Mouse (Mus musculus) heart, adult 2 months (tissue): ENCODE results near the gene Dcps. TPM values are rescaled to one million over a fixed set of nuclear protein-coding genes. Genes with fewer than 3 reads are reported as not detected.
"Not testable (repeated sequence)": the region's sequence is repeated elsewhere in the genome, so short reads cannot be mapped to it uniquely, and the experiment has no call there.

Experiments
- DNase-seq, 2 experiments: peaks; one replicate each; pipeline ENCODE4 v3.0.0; 2021
- H3K27ac ChIP-seq: fragments of 200-600 bp; 2 replicates; pipeline ENCODE4 v1.8.1; 2022
- H3K27me3 ChIP-seq: fragments of 200-500 bp; 2 replicates; pipeline ENCODE4 v1.6.1; 2012; ENCODE audit warnings: mild to moderate bottlenecking, low read length, inconsistent platforms, mixed read lengths; ENCODE audit not compliant: control insufficient read depth, insufficient read depth
- H3K36me3 ChIP-seq: fragments of 200-500 bp; 2 replicates; pipeline ENCODE4 v1.6.1; 2012; ENCODE audit warnings: low read length, inconsistent platforms; ENCODE audit not compliant: control insufficient read depth, insufficient read depth
- H3K4me1 ChIP-seq: fragments of 200-500 bp; 2 replicates; pipeline ENCODE4 v1.6.1; 2011; ENCODE audit warnings: low read length; ENCODE audit not compliant: control insufficient read depth, insufficient read depth
- H3K4me3 ChIP-seq: fragments of 200-600 bp; 2 replicates; pipeline ENCODE4 v1.8.1; 2022
- H3K79me2 ChIP-seq: fragments of 200-500 bp; replicated peaks from 2 replicates; pipeline ENCODE4 v1.6.1; 2012; ENCODE audit warnings: mild to moderate bottlenecking, inconsistent platforms, low read length, moderate library complexity, mixed read lengths; ENCODE audit not compliant: control insufficient read depth, insufficient read depth
- H3K9ac ChIP-seq: fragments of 200-500 bp; 2 replicates; pipeline ENCODE4 v1.6.1; 2012; ENCODE audit warnings: low read depth, mild to moderate bottlenecking, control low read depth, inconsistent platforms, low read length, mixed read lengths
- CTCF ChIP-seq: fragments of 200-600 bp; IDR thresholded peaks from 2 replicates; pipeline ENCODE4 v1.8.1; 2022; ENCODE audit warnings: antibody characterized with exemption, mild to moderate bottlenecking, moderate library complexity
- EP300 ChIP-seq: fragments of 200-500 bp; IDR thresholded peaks from 2 replicates; pipeline ENCODE4 v1.6.1; 2011; ENCODE audit warnings: low read depth, low read length, control low read depth; ENCODE audit not compliant: insufficient read depth
- POLR2A ChIP-seq: fragments of 200-500 bp; IDR thresholded peaks from 2 replicates; pipeline ENCODE4 v1.6.1; 2011; ENCODE audit warnings: mild to moderate bottlenecking, low read depth, low read length, control low read depth; ENCODE audit not compliant: insufficient read depth
- WGBS: fragments of 180-500 bp; shearing (Covaris S2); methylation state at CpG from one replicate; pipeline ENCODE4 v1.1.7; 2018; 5-methylcytosine and 5-hydroxymethylcytosine counted together
- intact Hi-C: fragments of 180-260 bp; cut with DNase I; formaldehyde crosslinking; loops from one replicate; pipeline ENCODE4 v1.15.1; 2025
- polyA plus RNA-seq: library from polyadenylated mRNA; depleted of rRNA; stranded (reverse); fragments of >200 nt; gene quantifications from 2 replicates; pipeline ENCODE4 v1.2.3, GENCODE M21; 2012
- total RNA-seq, 2 experiments: library from RNA; stranded (reverse); gene quantifications; 2 replicates each; pipeline ENCODE4 v1.2.3; 2021

The Dcps gene
- total and polyA plus RNA-seq, 3 experiments = 14.4 to 21.3 (median 15.1) TPM

DNA sequence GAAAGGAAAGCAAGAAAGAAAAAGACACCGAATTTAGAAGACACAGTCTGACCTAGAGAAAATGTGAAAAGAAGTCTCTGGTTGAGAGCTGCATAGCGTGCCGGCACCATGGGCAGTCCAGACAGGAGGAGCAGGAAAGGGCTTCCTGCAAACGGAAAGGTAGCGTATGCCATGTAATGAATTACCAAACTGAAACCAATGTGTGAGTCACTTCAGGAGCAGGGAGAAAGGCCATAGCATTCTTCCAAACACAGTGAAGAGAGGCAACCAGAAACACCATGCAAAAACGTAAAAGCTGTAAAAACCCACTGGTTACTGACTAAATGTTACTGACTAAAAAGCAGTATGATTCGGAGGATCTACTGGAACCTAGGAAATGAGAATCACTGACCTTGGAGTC is 14.1 kb downstream of the Dcps start:
- DNase-seq = no peak
- Histone ChIP-seq H3K27me3 (no peaks in the 10 kb centered on the region), H3K4me1 (peaks cover 18% of the 10 kb centered on the region), H3K4me3 (no peak overlapping the region), H3K27ac (no peak overlapping the region; the same call in 1 of the 2 replicates), H3K9ac (no peak overlapping the region), H3K36me3 (no peaks in the 10 kb centered on the region; the same call in 1 of the 2 replicates), H3K79me2 (no peaks in the 10 kb centered on the region; the same call in 1 of the 2 replicates)
- intact Hi-C loops = loop anchor here (1.0 to 10.0 kb wide), 3 partner anchors 29 to 297 kb away; no protein-coding TSS in a partner anchor
- WGBS = 76% methylated on average over 7 of the region's 7 CpGs
- no peak for TF ChIP-seq EP300
- TF ChIP-seq POLR2A = no peak
- TF ChIP-seq CTCF = no peak

- H3K79me2 ChIP-seq = no peaks in the 10 kb centered on the region; the same call in 1 of the 2 replicates
- H3K36me3 ChIP-seq = no peaks in the 10 kb centered on the region; the same call in 1 of the 2 replicates
- no peak overlapping the region for H3K9ac ChIP-seq
- intact Hi-C loops = loop anchor here (2.0 to 10.0 kb wide), 2 partner anchors 28 to 296 kb away; no protein-coding TSS in a partner anchor
- no peak overlapping the region for H3K4me3 ChIP-seq
- peaks cover 27% of the 10 kb centered on the region for H3K4me1 ChIP-seq
- DNase-seq = no peak
- WGBS = 68% methylated on average over 2 of the region's 2 CpGs
- TF ChIP-seq CTCF (no peak), EP300 (no peak), POLR2A (no peak)
- no peak overlapping the region for H3K27ac ChIP-seq
- H3K27me3 ChIP-seq = no peaks in the 10 kb centered on the region
These were observed 15.2 kb downstream of the Dcps start for GRCm38 (mm10) chr9:35160662-35161061.

DNA sequence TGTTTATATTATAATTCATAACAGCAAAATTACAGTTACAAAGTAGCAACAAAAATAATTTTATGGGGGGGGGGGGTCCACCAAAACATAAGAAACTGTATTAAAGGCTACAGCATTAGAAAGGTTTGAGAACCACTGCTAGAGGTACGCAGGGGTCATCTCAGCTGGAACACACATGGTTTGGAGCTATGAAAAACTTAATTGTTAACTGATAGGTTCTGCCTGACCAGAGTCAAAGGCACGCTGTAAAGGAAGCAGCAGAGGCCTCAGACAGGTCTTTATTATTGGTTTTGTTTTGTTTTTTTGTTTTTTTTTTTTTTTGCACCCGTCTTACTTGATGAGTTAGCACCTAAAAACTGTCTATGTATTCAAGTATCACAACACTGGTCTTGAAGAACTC is 17.4 kb downstream of the Dcps start:
- 90% methylated on average over 3 of the region's 3 CpGs for WGBS
- no peak overlapping the region for H3K27ac ChIP-seq
- peaks cover 26% of the 10 kb centered on the region for H3K4me1 ChIP-seq
- H3K9ac ChIP-seq = no peak overlapping the region
- no peaks in the 10 kb centered on the region for H3K36me3 ChIP-seq
- no peak for DNase-seq
- no peaks in the 10 kb centered on the region for H3K27me3 ChIP-seq
- no peak overlapping the region for H3K4me3 ChIP-seq
- intact Hi-C loops = no loop called here
- no peaks in the 10 kb centered on the region; the same call in 1 of the 2 replicates for H3K79me2 ChIP-seq
- TF ChIP-seq CTCF (no peak), EP300 (no peak), POLR2A (no peak)

DNA sequence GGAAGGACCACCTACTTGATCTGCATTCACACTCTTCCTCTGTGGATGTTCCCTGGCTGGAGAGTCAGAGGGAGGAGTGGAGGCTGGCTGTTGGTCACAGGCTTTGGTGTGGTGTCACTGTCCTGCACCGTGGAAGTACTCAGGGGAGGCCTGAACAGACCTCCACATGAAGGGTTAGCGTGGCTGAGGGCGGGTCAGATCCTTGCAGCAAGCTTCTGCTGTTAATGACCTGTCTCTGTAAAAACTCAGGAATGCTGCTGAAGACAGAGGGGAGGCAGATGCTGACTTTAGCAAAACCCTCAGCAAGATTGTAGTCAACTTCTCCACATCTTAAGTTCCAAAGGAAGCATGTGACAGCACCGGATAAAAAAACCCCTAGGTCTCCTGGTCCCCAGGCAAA is 19.0 kb downstream of the Dcps start:
- TF ChIP-seq CTCF = no peak
- TF ChIP-seq EP300 = no peak
- TF ChIP-seq POLR2A = no peak

GRCm38 (mm10) chr9:35156002-35156710 is 19.7 kb downstream of the Dcps start:
- no peaks in the 10 kb centered on the region for H3K36me3 ChIP-seq
- H3K4me1 ChIP-seq = peaks cover 14% of the 10 kb centered on the region
- 71% methylated on average over 5 of the region's 5 CpGs for WGBS
- H3K79me2 ChIP-seq = no peaks in the 10 kb centered on the region; the same call in 1 of the 2 replicates
- peak overlapping the region; percentile 63 for H3K27ac ChIP-seq
- TF ChIP-seq EP300 (peak; percentile 12; the same call in 1 of the 2 replicates), POLR2A (no peak), CTCF (no peak)
- H3K27me3 ChIP-seq = no peaks in the 10 kb centered on the region
- intact Hi-C loops = no loop called here
- H3K4me3 ChIP-seq = no peak overlapping the region
- DNase-seq = peak; percentile 53 to 70
- H3K9ac ChIP-seq = no peak overlapping the region

More for the DNA sequence above, 19.0 kb downstream of the Dcps start:
- Histone ChIP-seq H3K4me1 (peaks cover 16% of the 10 kb centered on the region), H3K79me2 (no peaks in the 10 kb centered on the region; the same call in 1 of the 2 replicates), H3K27ac (peak overlapping the region; percentile 63), H3K4me3 (no peak overlapping the region), H3K36me3 (no peaks in the 10 kb centered on the region), H3K9ac (no peak overlapping the region), H3K27me3 (no peaks in the 10 kb centered on the region)
- DNase-seq = no peak
- 72% methylated on average over 4 of the region's 4 CpGs for WGBS
- intact Hi-C loops = no loop called here

DNA sequence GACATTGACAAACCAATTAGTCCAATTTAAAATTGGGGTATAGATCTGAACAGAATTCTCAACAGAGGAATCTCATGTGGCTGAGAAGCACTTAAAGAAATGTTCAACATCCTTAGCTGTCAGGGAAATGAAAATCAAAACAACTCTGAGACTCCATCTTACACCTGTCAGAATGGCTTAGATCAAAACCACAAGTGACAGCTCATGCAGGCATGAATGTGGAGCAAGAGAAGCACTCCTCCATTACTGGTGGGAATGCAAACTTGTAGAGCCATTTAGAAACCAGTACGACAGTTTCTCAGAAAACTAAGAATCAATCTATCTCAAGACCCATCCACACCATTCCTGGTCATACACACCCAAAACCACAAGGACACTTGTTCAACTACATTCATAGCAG is 22.9 kb downstream of the Dcps start:
- intact Hi-C loops = no loop called here
- TF ChIP-seq CTCF (no peak), EP300 (no peak), POLR2A (no peak)
- Histone ChIP-seq H3K9ac (no peak overlapping the region), H3K27me3 (no peaks in the 10 kb centered on the region), H3K36me3 (no peaks in the 10 kb centered on the region), H3K27ac (no peak overlapping the region), H3K4me3 (no peak overlapping the region), H3K79me2 (no peaks in the 10 kb centered on the region; the same call in 1 of the 2 replicates), H3K4me1 (peaks cover 14% of the 10 kb centered on the region)
- DNase-seq = no peak
- WGBS = 100% methylated on average over 1 of the region's 1 CpGs

GRCm38 (mm10) chr9:35148822-35149221 is 27.0 kb downstream of the Dcps start:
- H3K27me3 ChIP-seq, H3K4me1 ChIP-seq: not testable (repeated sequence)

DNA sequence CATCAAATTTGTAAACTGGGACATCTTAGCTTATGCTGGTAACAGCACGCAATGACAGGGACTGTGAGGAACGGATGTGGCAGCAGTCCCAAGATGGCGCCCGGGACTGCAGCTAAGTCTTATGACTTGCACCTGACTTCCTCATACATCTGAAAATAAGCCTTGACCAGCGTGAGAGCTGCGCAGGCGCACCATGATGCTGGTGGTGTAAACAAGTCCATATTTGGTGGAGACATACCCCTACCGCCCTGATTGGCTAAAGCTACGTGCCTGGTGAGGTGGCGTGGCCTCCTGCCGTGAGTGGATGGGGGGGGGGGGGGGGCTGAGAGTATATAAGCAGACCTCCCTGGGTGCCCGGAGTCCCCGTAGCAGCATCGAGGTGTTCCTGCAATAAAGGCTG is 28.6 kb downstream of the Dcps start:
- H3K9ac ChIP-seq, H3K4me1 ChIP-seq, H3K79me2 ChIP-seq, H3K36me3 ChIP-seq, DNase-seq, H3K27me3 ChIP-seq, H3K4me3 ChIP-seq, intact Hi-C loops, H3K27ac ChIP-seq: not testable (repeated sequence)
- WGBS = 96% methylated on average over 14 of the region's 14 CpGs

More at GRCm38 (mm10) chr9:35148822-35149221, 27.0 kb downstream of the Dcps start:
- H3K9ac ChIP-seq, H3K27ac ChIP-seq, H3K4me3 ChIP-seq, DNase-seq, intact Hi-C loops, H3K79me2 ChIP-seq, H3K36me3 ChIP-seq: not testable (repeated sequence)
